ENCODE assay signal across 12 mouse cellular contexts in genomic region chr10:60077226-60077625, GRCm38 (mm10).
"Had no signal": no experiment of that assay in that cellular context is flagged by ENCODE, and none has a peak within 500 bp of the region (broad histone marks: within the 10 kb centered on the region; RNA-seq: fewer than 3 reads in every experiment).

No protein-coding gene starts in this region.

- H3K9me3 ChIP-seq: limb, embryonic 12.5 days; lung, embryonic 15.5 days; midbrain, embryonic 10.5 days; neural tube, embryonic 12.5 days had no signal

- H3K27me3 ChIP-seq: limb, embryonic 12.5 days; lung, embryonic 15.5 days; neural tube, embryonic 12.5 days had no signal

- DNase-seq: kidney, adult 11 months; kidney, postnatal 14 days; lung, postnatal 14 days; midbrain, embryonic 14.5 days; right cerebral cortex, postnatal 4 days; spleen, adult 18-20 months; thymus, adult 18-20 months; thymus, postnatal 14 days had no signal

- H3K9ac ChIP-seq: limb, embryonic 12.5 days; lung, embryonic 15.5 days; neural tube, embryonic 12.5 days had no signal

- H3K36me3 ChIP-seq: limb, embryonic 12.5 days; lung, embryonic 15.5 days; midbrain, embryonic 10.5 days; neural tube, embryonic 12.5 days had no signal

- H3K4me2 ChIP-seq: limb, embryonic 12.5 days; lung, embryonic 15.5 days; neural tube, embryonic 12.5 days had no signal

- H3K27ac ChIP-seq: midbrain, embryonic 10.5 days; neural tube, embryonic 12.5 days had no signal

- H3K4me3 ChIP-seq: limb, embryonic 12.5 days; lung, embryonic 15.5 days; midbrain, embryonic 10.5 days; neural tube, embryonic 12.5 days had no signal
